Mouse (Mus musculus): ENCODE data around the gene Acsm2.

Acsm2 gene

DNA sequence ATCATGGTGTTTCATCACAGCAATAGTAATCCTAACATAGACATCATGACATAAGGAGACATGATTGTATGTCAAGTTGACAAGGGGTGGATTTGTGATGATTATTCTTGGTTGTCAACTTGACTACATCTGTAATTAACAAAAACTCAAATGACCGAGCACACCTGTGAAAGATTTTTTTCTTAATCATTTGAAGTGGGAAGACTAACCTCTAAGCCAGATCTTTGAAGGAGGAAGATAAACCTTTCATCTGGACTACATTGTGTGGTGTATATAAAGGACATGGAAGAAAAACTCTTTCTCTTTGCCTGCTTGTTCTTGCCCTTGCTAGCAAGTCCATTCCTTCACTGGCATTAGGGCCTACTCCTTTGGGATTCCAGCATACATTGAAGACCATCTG lies at the start of gene Acsm2:
Gene Acsm2 (plus strand): TSS at position 301 of the 400 bp plus-strand sequence.
- DNase-seq (ENCODE audit: low spot score), result no peak

DNA sequence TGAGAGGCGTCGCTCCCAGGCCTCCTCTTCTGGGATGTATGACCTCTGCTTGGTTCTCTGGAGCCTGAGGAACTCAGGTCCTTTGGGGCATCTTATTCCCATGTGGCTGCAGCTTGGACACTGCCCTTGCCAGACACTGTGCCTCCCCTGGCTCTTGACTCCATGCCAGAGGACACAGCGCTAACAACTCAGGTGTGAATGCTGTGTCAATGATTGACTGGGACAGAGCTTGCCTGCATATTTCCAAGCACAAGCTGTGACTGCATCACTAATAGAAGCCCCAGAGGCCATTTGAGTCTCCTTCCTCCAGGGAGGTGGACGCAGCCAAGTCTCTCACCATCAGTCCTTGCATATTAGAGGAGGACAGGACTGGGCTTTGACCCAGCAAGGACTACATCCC lies 43.0 kb upstream of the Acsm2 start:
- no peak for DNase-seq (ENCODE audit: low spot score)

DNA sequence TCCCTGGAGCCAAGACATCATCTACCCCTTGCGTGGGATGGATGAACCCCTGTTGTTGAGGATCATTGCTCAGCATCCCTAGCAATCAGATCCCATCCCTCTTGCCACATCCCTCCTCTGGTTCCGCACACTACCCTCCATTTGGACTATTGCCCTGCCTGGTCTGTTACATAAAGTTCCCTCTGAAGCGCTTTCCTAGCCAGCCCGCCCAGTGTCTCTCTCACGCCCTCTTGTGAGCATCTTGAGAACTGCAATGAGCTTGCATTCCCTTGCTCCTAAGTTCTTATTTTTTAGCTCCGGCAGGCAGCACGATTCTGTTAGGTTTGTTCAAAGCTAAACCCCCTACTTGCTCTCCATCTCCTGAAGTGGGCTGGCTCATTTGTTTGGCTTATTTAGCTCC lies 41.1 kb upstream of the Acsm2 start:
- DNase-seq (ENCODE audit: low spot score), result no peak

DNA sequence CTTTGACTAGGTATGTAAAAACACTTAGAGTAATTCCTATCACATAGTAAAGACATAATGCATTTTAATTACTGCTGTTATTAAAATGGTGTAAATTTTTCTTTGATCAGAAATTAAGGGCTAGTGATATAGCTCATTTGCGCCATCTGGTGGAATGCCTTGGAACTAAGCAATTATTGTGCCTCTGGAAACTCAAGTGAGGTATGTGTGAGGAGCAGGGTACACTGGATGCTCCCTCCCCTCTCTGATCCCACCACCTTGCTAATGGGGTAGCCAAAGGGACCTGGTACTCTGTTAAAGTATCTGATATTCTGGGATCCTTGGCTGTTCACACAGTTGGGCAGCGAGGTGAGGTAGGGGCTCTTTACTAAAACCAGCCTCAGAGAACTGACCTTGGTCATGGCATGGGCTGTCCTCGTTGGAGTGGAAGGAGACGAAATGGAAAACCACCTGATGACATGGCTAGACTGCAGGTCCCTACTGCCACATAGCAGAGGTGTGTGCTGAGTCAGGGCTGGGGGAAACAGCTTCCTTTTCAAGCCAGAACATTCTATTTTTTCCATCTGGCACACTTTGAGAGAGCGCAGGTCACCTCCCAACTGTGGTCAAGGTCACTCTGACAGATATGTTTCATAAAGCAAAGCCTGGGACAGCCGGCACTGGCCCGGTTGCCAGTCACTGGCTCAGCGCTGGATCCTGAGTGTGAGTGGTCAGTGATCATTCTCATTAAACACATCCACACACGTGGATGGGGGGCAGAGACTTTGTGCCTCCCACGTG lies 38.5 kb upstream of the Acsm2 start:
- no peak for DNase-seq (ENCODE audit: low spot score)

DNA sequence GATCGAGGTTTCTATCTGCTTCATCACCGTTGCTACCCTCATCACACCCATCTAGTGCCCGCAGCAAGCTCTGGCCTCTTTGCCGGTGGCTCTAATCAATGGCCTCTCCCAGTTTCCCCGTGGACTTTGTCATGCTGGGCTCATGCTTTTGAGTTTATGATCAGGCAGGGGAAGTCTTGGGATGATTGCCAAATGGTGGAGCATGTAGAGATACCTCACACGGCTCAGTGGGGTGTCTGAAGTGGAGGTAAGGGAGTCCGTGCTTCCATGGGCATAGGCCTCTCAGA lies 37.9 kb upstream of the Acsm2 start:
- DNase-seq (ENCODE audit: low spot score), result no peak

DNA sequence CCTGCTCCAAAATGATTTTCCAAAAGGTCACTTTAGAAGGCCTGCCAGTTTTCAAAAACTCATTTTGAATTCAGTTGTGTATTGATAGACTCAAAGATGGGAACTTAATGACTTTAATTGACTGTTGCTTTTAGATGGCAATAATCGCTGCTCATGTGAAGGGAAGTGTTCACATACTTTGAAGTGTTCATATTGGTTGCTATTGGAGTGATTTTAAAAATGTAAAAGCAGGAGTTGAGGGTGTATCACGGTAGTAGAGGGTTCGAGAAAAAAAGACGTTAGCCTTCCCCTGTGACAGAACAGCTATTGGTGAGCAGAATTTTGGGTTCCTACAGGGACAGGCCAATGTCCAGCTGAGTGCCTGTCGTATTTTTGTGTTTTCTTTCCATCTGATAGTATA lies 35.0 kb upstream of the Acsm2 start, which contains the start of gene Acsm5:
Gene Acsm5 (plus strand): TSS at position 301 of the 400 bp plus-strand sequence.
- no peak for DNase-seq (ENCODE audit: low spot score)

DNA sequence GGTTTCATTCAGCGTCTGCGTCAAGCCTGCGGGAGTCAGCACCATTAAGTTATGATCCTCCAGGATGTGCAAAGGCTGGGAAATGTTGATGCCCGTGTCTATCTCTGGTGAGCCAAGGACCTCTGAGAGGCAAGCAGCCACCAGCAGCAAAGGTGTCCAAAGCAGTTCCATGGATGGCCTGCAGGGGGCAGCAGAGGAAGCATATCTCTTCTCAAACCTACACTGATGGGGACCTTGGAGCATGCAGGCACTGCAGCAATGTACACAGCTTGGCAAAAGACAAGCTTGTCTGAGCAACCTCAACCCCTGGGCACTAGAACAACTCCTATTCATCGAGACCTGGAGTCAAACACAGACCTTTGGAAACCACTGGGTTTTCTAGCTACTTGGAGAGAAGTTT lies 34.5 kb upstream of the Acsm2 start:
- DNase-seq (ENCODE audit: low spot score), result peak; percentile 2

DNA sequence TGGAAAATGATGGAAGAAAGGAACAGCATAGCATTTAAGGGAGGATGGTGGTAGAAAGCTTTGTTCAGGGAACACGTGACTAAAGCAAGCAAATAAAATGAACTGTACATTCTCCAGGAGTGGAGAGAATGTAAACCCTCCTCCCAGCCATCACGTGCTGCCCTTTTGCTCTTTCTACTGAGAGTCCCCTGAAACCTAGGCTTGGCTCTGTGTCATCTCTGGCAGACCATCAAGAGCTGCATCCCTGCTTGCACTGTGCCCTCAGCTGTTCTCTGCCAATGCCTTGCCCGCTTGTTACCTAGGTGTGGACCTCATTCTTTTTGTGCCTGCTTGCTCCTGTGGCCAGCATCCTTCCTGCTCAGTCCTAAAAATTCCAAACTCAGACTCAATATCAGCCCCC lies 32.3 kb upstream of the Acsm2 start:
- no peak for DNase-seq (ENCODE audit: low spot score)

DNA sequence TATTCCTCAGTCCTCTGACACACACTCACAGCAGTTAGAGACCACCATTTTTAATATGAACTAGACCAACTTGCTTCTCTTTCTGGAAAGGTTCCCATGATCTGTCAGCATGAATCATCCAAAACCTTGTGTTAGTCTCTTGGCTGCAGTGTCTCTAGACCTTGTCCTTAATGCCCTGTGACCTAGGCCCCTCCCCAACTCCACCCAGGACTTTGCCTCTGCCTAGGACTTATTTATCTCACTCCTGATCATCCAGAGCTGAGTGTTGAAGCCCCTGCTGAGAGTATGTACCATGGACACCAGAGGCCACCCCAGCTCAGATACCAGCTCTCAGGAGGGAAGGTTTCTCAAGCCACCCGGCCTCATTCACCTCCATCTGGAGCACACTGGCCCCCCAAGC lies 31.8 kb upstream of the Acsm2 start:
- no peak for DNase-seq (ENCODE audit: low spot score)

DNA sequence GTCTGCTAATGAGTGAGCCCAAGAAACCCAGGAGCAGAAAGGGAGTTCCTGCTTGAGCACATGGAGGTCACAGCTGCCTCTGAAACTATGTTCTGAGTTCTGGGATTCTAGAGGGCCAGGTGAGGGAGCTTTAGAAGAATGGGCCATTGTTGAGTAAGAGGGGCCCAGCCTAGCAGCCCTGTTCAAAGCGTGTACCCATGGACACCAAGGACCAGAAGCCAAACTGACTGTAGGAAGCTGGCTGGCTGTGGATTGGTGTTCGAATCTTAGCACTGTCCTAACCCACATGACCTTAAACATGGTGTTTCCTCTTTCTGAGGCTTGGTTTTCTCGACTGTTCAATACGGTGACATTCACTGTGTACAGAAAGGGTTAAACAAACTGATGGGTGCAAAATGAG lies 30.8 kb upstream of the Acsm2 start, which contains the start of gene Pdilt:
Gene Pdilt (minus strand): TSS at position 101 of the 400 bp plus-strand sequence.
- DNase-seq (ENCODE audit: low spot score), result no peak

DNA sequence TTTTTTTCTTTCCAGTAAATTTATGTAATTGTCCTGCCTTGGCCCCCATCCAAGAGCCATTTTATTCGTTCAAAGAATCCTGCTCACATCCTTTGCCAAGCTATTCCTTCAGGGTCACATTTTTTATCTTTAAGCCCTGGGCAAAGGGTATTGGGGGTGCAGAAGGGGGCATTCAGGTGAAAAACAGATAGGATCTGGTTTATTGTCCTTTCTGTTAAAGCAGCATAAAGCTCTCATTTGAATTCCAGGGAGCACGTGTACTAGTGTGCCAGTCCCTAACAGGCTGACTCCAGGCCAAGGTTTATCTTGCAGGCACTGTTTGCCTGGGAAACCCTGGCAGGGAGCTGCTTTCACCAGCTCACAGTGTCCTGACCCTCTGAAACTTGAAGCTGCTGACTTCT lies 28.3 kb upstream of the Acsm2 start:
- DNase-seq (ENCODE audit: low spot score), result no peak

DNA sequence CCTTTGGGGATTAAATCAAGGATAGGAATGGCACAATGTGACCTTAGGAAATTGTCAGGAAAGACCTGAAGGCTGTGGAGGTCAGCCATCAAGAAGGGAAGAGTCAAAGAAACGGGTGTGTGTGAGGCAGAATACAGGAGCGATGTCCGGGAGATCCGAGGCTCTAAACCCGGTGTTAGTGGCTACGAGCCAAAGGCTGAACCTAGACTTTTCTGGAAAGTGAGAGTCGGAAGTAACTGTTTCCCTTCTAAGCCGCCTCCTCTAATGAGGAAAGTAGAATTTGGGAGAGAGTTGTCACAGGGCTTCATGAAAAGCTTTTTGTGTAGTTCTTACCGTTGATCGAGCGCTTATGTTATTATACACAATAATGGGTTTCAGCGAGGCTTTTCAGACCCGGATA lies 27.7 kb upstream of the Acsm2 start:
- DNase-seq (ENCODE audit: low spot score), result no peak

DNA sequence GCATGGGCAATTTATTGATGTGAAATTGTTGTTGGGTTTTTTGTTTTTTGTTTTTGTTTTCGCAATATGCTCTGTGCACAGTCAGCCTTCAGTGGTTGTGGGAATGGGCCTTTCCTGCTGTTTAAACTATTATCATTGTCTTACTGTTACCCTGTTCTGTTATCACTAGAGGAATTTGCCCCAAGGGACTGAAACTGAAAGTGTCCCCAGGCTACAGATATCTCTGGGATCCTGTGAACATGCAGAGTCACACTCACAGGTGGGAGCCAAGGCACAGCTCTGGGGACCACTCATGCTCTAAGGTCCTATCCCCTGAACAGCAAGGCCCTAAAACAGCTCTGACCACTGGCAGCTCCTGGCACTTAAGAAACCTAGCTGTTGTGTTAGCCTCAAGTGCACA lies 27.0 kb upstream of the Acsm2 start:
- no peak for DNase-seq (ENCODE audit: low spot score)

DNA sequence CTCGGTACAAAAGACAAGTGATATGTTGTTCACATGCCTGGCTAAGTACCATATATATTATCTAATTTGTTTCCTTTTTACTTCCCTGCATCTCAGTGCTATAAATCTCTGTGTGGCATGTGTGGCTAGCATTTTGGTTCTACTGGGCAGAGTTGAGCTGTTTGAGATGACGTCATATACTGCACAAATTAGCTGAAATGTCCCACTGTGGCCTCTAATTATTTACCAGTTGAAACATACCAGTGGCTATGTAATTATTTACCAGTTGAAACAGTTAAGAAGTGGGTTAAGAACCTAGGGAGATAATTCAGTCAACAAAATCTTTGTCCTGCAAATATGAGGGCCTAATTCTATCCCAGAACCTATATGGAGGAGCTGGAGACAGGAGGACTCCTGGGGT lies 26.6 kb upstream of the Acsm2 start:
- no peak for DNase-seq (ENCODE audit: low spot score)

DNA sequence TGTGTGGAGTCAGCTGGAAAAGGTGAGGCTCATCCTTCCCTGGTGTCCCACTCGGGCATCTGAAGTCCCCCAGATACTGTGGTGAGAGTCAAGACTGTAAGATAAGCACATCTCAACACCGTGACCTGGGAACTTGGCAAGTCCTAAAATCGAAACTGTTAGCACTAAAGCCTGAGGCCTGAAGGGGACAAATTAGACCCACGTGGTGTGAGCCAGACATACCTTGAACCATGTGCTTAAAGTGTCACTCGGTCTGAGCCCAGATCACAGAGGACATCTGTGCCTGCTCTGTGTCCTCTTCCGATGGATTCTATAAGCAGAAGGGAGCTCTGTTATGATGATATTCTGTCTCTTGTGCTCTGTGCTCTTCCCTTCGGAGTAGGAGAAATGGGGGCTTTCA lies 25.5 kb upstream of the Acsm2 start:
- DNase-seq (ENCODE audit: low spot score), result no peak

DNA sequence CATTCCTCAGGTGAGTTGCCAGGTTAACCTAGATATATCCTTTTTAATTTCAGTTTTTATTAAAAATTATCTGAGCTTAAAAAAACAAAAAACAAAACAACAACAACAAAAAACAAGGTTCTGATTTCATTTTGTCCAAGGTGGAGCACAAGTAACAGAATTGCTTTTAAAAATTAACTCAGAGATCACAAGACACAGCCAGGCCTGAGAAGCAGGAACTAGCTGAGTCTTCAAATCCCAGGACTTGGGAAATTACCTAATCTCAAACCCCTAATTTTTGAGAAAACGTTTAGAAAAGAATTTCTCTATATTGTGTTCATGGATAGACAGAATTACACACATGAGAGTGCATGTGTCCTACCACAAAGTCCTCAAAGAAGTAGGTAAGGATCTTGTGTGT lies 21.2 kb upstream of the Acsm2 start:
- DNase-seq (ENCODE audit: low spot score), result no peak

DNA sequence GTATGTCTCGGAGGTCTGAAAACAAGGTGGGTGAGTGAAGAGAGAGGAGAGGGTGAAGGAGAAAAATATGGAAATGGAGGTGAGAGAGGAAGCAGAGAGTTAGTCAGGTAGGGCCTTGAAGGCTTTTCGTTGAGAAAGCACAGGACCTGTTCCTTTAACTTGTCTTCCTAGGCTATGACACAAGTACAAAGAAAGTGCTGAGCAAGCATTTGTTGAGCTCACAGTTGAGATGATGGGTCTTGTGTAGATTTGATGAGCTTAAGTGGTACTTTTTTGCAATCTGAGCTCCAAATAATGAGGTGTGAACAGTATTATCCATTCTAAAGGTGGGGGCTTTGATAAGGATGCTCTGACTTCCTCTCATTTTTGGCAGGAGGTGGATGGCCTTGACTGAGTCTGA lies 19.8 kb upstream of the Acsm2 start:
- DNase-seq (ENCODE audit: low spot score), result no peak

DNA sequence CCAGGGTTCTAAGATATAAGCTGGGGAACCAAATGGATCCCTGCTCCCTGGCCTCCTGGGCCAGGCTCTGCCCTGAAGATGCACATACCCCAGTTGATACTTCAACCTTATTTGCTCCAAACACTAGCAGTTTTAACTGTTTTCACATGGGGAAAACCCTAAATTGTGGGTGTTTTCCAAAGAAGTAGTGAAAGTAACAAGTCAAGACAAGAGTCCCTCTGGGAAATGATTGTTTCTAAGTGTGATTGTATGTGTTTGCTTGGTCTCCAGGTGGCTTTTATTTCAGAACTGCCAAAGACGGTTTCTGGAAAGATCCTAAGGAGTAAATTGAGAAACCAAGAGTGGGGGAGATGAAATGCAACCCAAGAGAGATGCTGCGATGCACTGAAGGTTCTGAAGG lies 11.7 kb upstream of the Acsm2 start:
- no peak for DNase-seq (ENCODE audit: low spot score)

DNA sequence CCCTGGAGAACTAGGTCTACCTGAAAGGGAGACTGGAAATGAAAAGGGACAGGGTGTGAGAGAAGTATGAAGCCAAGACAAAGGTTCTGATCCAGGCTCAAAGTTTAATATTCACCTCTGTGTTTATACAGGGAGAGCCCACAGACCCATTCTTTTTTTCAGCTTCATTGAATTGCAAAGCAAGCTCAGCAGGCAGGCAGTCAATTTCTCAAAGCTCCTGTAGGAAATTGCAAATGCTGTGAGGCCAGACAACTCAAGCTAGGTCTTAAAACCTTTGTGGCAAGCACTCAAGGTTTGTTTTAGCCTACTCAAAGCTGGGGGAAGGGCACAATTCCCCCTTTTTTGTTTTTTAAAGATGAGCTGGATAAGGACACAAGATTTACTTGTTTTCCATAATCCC lies 8.6 kb upstream of the Acsm2 start:
- DNase-seq (ENCODE audit: low spot score), result no peak

DNA sequence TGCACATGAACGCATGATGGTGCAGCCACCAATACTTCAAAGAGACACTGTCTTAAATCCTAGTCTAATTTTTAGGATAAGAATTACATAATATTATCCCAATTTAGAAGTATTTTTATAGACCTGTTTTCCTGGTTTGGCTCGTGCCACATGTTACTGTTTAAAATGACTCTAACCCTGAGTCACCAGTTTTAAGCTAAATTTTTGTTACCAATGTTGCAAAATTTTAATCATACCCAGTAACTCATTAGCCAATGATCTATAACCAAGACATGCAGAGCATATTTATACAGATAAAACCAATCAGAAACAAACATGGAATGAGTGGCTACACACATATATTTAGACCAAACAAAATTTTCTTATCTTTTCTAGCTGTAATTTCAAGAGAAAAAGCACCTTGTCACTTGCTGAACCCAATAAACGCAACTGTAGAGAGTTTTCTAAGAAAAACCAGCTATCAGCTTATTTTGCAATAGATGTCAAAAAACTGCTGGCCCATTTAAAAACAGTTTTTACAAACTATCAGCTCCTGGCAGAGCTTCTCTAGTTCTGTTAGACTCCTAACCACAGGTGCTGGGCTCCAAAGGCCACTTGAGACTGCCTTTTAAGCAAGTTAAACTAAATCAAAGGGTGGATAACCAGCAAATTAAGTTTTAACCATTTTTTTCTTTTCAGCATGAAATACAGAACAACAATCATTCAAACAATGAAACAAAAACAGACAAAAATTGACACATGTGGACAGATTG lies 3.5 kb upstream of the Acsm2 start:
- DNase-seq (ENCODE audit: low spot score), result no peak

DNA sequence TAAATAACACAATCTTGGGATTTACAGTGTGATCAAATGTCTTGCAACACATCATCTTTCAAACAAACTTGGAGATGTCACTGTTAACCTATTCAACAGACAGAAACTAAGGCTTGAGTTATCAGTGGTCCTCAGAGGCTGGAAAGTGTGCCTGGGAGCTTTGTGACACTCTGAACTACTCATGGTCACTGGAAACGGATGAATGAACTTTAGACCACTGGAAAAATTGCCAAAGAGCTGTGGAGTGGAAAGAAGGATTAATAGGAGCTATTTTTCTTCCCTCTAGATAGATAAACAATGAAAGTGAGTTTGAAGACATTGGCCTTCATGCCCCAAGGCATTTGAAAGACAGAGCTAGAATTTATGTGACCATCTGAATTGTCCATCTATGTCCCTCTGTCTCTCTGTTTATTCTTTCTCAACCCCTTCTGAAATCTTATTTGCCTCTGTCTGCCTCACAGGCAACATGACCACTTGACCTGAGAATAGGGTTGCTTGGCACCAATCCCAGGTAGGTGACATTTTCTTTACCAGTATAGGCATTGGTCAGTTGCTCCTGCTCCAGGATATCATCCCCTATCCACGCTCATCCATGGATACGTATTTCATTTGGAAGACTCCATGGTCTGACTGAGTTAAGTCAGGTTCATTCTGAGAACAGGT lies 5.8 kb downstream of the Acsm2 start:
- DNase-seq (ENCODE audit: low spot score), result no peak

DNA sequence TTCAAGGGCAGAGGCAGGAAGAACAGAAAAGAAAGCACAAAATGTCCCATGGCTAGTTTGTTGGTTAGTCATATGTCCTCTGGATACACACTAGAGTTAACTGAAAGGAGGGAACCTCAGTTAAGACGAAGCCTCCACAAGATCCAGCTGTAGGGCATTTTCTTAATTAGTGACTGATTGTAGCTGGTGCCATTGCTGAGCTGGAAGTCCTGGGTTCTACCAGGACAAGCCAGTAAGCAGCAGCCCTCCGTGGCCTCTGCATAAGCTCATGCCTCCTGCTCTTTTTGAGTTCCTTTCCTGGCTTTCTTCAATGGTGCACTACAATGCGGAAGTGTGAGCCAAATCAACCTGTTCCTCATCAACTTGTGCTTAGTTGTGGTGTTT lies 6.3 kb downstream of the Acsm2 start:
- DNase-seq (ENCODE audit: low spot score), result no peak

DNA sequence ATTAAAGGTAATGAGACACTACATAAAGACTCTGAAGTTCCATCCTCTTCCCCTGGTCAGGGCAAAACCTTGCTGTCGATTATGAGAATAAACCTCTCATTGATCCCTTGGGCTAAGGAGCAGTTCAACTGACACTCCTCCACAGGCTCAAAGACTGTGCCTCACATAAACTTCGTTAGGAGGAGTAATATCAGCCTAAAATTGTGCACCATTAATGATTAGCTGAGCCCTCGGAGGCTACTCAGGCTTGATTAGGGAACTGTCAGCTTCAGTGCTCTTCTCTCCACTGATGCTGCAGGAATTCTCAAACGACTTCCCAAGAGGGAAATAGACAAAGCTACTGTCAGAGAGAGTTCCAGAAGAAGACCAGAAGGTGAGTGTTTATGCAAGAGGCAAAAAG lies 7.3 kb downstream of the Acsm2 start:
- no peak for DNase-seq (ENCODE audit: low spot score)
